Mouse (Mus musculus): Measurements from ENCODE around the gene March6.

GRCm38 (mm10) chr15:31536051-31536737 is 5.3 kb upstream of the March6 start:
- TF ChIP-seq CTCF (IDR thresholded peaks at IDR 0.05; ENCODE audit: low read depth, low read length), result no peak
- TF ChIP-seq POLR2A (IDR thresholded peaks at IDR 0.05; ENCODE audit: borderline replicate concordance, low read depth, low read length), result no peak
